Mouse (Mus musculus) liver, postnatal 0 days (tissue): ENCODE measurements around the gene Rfx3. TPM values are rescaled to one million over a fixed set of nuclear protein-coding genes. Genes with fewer than 3 reads are reported as not detected.
A peak's percentile ranks its signal among the peaks of the same experiment; 100 is the strongest.

Experiments used
- ATAC-seq: fragments of 200-750 bp; cut with Nextera tagmentation; 2 replicates; pipeline ENCODE4 v1.8.0; 2017; ENCODE audit warnings: mild to moderate bottlenecking, moderate library complexity
- DNase-seq: peaks from one replicate; pipeline ENCODE4 v3.0.0-alpha.2; 2016
- H3K27ac ChIP-seq: fragments of 300-500 bp; sonication (generic); 2 replicates; pipeline ENCODE4 v1.5.1; 2014; ENCODE audit warnings: antibody characterized with exemption, moderate library complexity, mild to moderate bottlenecking, low read depth
- H3K27me3 ChIP-seq: fragments of 300-500 bp; sonication (generic); 2 replicates; pipeline ENCODE4 v1.6.1; 2014; ENCODE audit warnings: low read length, control low read depth, mixed read lengths; ENCODE audit not compliant: insufficient read depth
- H3K36me3 ChIP-seq: fragments of 300-500 bp; sonication (generic); replicated peaks from 2 replicates; pipeline ENCODE4 v1.6.1; 2014; ENCODE audit warnings: mild to moderate bottlenecking, control low read depth, low read length, moderate library complexity, mixed read lengths; ENCODE audit not compliant: insufficient read depth
- H3K4me1 ChIP-seq: fragments of 300-500 bp; sonication (generic); 2 replicates; pipeline ENCODE4 v1.6.1; 2014; ENCODE audit warnings: antibody characterized with exemption, mild to moderate bottlenecking, control low read depth; ENCODE audit not compliant: insufficient read depth
- H3K4me2 ChIP-seq: fragments of 300-500 bp; sonication (generic); 2 replicates; pipeline ENCODE4 v1.6.1; 2014; ENCODE audit warnings: low read depth, mild to moderate bottlenecking, low read length, moderate library complexity, mixed read lengths
- H3K4me3 ChIP-seq: fragments of 300-500 bp; sonication (generic); 2 replicates; pipeline ENCODE4 v1.5.1; 2014; ENCODE audit warnings: low read depth, low read length
- H3K9ac ChIP-seq: fragments of 300-500 bp; sonication (generic); replicated peaks from 2 replicates; pipeline ENCODE4 v1.6.1; 2014; ENCODE audit warnings: mild to moderate bottlenecking, moderate library complexity
- H3K9me3 ChIP-seq: fragments of 300-500 bp; sonication (generic); 2 replicates; pipeline ENCODE4 v1.6.1; 2016; ENCODE audit warnings: mild to moderate bottlenecking, control low read depth, low read length, mixed read lengths
- CTCF ChIP-seq: sonication (generic); IDR thresholded peaks from 2 replicates; pipeline ENCODE4 v1.5.1; 2016; ENCODE audit warnings: antibody characterized with exemption, low read depth
- EP300 ChIP-seq: IDR thresholded peaks from 2 replicates; pipeline ENCODE4 v1.6.1; 2016; ENCODE audit warnings: antibody characterized with exemption, low read depth, mild to moderate bottlenecking
- WGBS: fragments of 180-500 bp; shearing (Covaris S2); extraction: QIAGEN DNeasy Blood & Tissue Kit; methylation state at CpG from one replicate; pipeline ENCODE4 v1.1.7; 2014; ENCODE audit not compliant: insufficient replicate concordance; 5-methylcytosine and 5-hydroxymethylcytosine counted together
- polyA plus RNA-seq: library from polyadenylated mRNA; unstranded; fragments of >200 nt; fragmentation: Nextera tagmentation; extraction: Ambion mirVana; gene quantifications from 2 replicates; pipeline ENCODE4 v1.2.1, GENCODE M21; 2015

Gene Rfx3
- polyA plus RNA-seq, 1 experiment from 2014 or later = 0.90 TPM

DNA sequence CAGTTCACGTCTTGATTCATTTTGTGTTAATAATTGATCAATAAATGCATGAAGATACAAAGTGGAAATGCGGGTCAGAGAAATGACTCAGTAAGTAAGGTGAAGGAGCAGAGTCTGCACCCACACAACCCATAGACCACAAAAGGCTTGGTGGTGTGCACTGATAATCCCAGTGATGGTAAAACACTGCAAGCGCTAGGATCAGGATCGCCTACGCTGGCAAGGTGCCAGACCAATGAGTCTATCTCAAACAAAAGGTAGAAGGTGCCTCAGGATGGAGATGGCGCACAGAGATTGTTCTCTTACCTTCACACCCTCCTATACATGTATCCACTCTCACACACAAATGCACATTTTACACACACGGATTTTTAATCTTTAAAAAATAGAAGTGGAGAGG, 18.2 kb downstream of the Rfx3 start:
- TF ChIP-seq EP300 = no peak
- no peak for TF ChIP-seq CTCF
- Histone ChIP-seq H3K9ac (no peak overlapping the region), H3K36me3 (no peaks in the 10 kb centered on the region), H3K4me2 (no peak overlapping the region), H3K27ac (no peak overlapping the region), H3K4me1 (no peaks in the 10 kb centered on the region), H3K4me3 (no peak overlapping the region), H3K9me3 (no peaks in the 10 kb centered on the region), H3K27me3 (no peaks in the 10 kb centered on the region)
- DNase-seq (no peak), ATAC-seq (no peak)
- WGBS = 73% methylated on average over 7 of the region's 7 CpGs

DNA sequence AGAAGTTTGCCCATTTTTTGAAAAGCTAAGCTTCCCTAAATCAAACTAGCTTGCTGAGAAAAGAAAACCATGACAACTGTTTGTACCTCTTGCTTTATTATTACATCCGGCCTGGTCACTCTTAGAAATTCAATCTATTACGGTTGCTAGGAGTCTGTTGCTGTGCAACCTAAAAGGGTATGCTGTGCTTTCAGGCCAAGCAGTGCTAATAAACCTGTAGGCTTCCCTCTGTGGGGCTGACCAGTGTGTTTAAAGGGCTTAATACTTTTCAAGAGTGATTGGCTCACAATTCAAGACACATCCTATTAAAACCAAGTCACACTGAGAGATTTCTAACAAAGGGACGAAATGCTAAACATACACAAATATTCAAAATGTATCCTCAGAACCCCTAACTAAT, 22.2 kb downstream of the Rfx3 start:
- Histone ChIP-seq H3K9ac (no peak overlapping the region), H3K4me3 (no peak overlapping the region), H3K27me3 (no peaks in the 10 kb centered on the region), H3K27ac (no peak overlapping the region), H3K4me2 (no peak overlapping the region), H3K9me3 (no peaks in the 10 kb centered on the region), H3K4me1 (no peaks in the 10 kb centered on the region), H3K36me3 (no peaks in the 10 kb centered on the region)
- no peak for ATAC-seq
- 82% methylated on average over 3 of the region's 3 CpGs for WGBS
- DNase-seq = no peak
- TF ChIP-seq EP300 = no peak
- TF ChIP-seq CTCF = no peak

DNA sequence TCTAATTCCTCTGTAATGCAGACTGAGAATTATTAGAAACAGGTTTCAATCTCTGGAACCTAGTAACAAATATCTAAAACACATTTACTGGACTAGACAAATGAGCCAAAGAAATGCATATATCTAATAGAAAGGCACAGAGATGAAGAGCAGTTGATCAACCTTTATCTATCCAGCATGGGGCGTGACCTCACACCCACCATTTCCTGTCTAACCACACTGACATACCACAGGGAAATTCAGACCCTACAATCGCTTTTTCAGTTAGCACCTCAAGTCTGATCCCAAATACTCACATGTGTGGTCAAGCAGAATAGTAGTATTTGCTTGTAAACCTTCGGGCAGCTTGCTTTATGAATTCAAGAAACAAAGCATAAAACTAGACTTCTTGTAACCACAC, 43.4 kb downstream of the Rfx3 start:
- Histone ChIP-seq H3K4me1 (no peaks in the 10 kb centered on the region), H3K4me2 (no peak overlapping the region), H3K27ac (no peak overlapping the region), H3K9ac (no peak overlapping the region), H3K36me3 (no peaks in the 10 kb centered on the region), H3K27me3 (no peaks in the 10 kb centered on the region), H3K9me3 (no peaks in the 10 kb centered on the region), H3K4me3 (no peak overlapping the region)
- 47% methylated on average over 3 of the region's 3 CpGs for WGBS
- DNase-seq (no peak), ATAC-seq (no peak)
- TF ChIP-seq CTCF (no peak), EP300 (no peak)

GRCm38 (mm10) chr19:27961271-27961670, 49.7 kb downstream of the Rfx3 start:
- no peak for ATAC-seq
- no peak for DNase-seq
- 63% methylated on average over 3 of the region's 3 CpGs for WGBS

DNA sequence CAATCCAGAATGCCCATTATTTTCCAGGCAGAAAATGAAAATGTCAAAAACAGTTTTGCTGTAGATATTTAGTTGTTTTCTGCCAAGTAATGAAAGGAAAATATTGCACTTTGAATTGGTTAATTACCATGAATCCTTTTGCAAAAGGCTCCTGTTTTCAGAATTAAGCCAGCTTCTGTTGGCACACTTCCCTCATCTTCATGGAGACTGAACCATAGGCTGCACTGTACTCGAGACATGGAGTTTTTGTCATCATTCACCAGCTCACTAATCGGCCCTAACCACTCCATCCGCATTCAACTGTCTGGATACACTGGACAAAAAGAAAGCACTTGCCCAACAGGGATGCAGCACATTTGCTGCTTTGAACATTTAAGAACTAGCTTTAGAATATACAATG, 75.5 kb downstream of the Rfx3 start:
- H3K27ac ChIP-seq = no peak overlapping the region
- no peaks in the 10 kb centered on the region for H3K36me3 ChIP-seq
- no peaks in the 10 kb centered on the region for H3K9me3 ChIP-seq
- H3K27me3 ChIP-seq = no peaks in the 10 kb centered on the region
- H3K4me2 ChIP-seq = no peak overlapping the region
- no peak overlapping the region for H3K9ac ChIP-seq
- no peak overlapping the region for H3K4me3 ChIP-seq
- TF ChIP-seq EP300 = no peak
- no peak for TF ChIP-seq CTCF
- 75% methylated on average over 3 of the region's 3 CpGs for WGBS
- ATAC-seq (no peak), DNase-seq (no peak)
- H3K4me1 ChIP-seq = no peaks in the 10 kb centered on the region

More at GRCm38 (mm10) chr19:27961271-27961670, 49.7 kb downstream of the Rfx3 start:
- Histone ChIP-seq H3K4me3 (no peak overlapping the region), H3K27me3 (no peaks in the 10 kb centered on the region), H3K9me3 (no peaks in the 10 kb centered on the region), H3K27ac (no peak overlapping the region), H3K36me3 (no peaks in the 10 kb centered on the region), H3K4me2 (no peak overlapping the region), H3K4me1 (no peaks in the 10 kb centered on the region), H3K9ac (no peak overlapping the region)
- TF ChIP-seq EP300 = no peak
- no peak for TF ChIP-seq CTCF

GRCm38 (mm10) chr19:27931136-27931535, 79.8 kb downstream of the Rfx3 start:
- Histone ChIP-seq H3K4me1 (no peaks in the 10 kb centered on the region), H3K4me2 (no peak overlapping the region), H3K27me3 (no peaks in the 10 kb centered on the region), H3K36me3 (no peaks in the 10 kb centered on the region), H3K9me3 (no peaks in the 10 kb centered on the region), H3K27ac (no peak overlapping the region), H3K9ac (no peak overlapping the region), H3K4me3 (no peak overlapping the region)
- 87% methylated on average over 2 of the region's 2 CpGs for whole genome bisulfite sequencing
- no peak for DNase-seq
- ATAC-seq = no peak
- no peak for TF ChIP-seq CTCF
- no peak for TF ChIP-seq EP300

GRCm38 (mm10) chr19:27926378-27926777, 84.6 kb downstream of the Rfx3 start:
- no peak for ATAC-seq
- TF ChIP-seq EP300 (peak; percentile 50; the same call in 1 of the 2 replicates), CTCF (no peak)

More at GRCm38 (mm10) chr19:27926378-27926777, 84.6 kb downstream of the Rfx3 start:
- no peak for DNase-seq
- no peak overlapping the region for H3K4me2 ChIP-seq
- no peaks in the 10 kb centered on the region for H3K9me3 ChIP-seq
- no peak overlapping the region for H3K4me3 ChIP-seq
- no peak overlapping the region for H3K9ac ChIP-seq
- no peaks in the 10 kb centered on the region for H3K36me3 ChIP-seq
- no peaks in the 10 kb centered on the region for H3K27me3 ChIP-seq
- no peaks in the 10 kb centered on the region for H3K4me1 ChIP-seq
- WGBS = 45% methylated on average over 3 of the region's 3 CpGs
- H3K27ac ChIP-seq = no peak overlapping the region
